ENCODE assay signal across 10 mouse cellular contexts in genomic region chr2:25110505-25111183, GRCm38 (mm10). TPM values are rescaled to one million over a fixed set of nuclear protein-coding genes. Genes with fewer than 3 reads are reported as not detected.
DNase-seq lines count a peak whose midpoint lies in the region; ATAC-seq and TF ChIP-seq lines count a peak whose summit lies in the region.
"Had no signal": no experiment of that assay in that cellular context is flagged by ENCODE, and none has a peak within 500 bp of the region (broad histone marks: within the 10 kb centered on the region; RNA-seq: fewer than 3 reads in every experiment).

No protein-coding gene starts in this region.

- no peak overlapping the region for H3K9ac ChIP-seq in lung, embryonic 15.5 days

- no peak for ATAC-seq in lung, embryonic 15.5 days (ENCODE audit: borderline replicate concordance, extremely low read depth, low FRiP score, low TSS enrichment)

- H3K4me3 ChIP-seq in lung, embryonic 15.5 days: no peak overlapping the region
- H3K4me3 ChIP-seq in embryonic facial prominence, embryonic 10.5 days: no peak overlapping the region
- H3K4me3 ChIP-seq in myocyte: no peak overlapping the region

- H3K36me3 ChIP-seq in lung, embryonic 15.5 days: no peaks in the 10 kb centered on the region
- H3K36me3 ChIP-seq in embryonic facial prominence, embryonic 10.5 days (replicated peaks): no peaks in the 10 kb centered on the region
- no peaks in the 10 kb centered on the region for H3K36me3 ChIP-seq in myocyte (ENCODE audit: control insufficient read depth, insufficient read depth)

- no peaks in the 10 kb centered on the region for H3K9me3 ChIP-seq in lung, embryonic 15.5 days
- no peaks in the 10 kb centered on the region for H3K9me3 ChIP-seq in embryonic facial prominence, embryonic 10.5 days

- H3K27me3 ChIP-seq in lung, embryonic 15.5 days: no peaks in the 10 kb centered on the region
- H3K27me3 ChIP-seq in embryonic facial prominence, embryonic 10.5 days (replicated peaks; ENCODE audit: low read depth, poor library complexity, severe bottlenecking): no peaks in the 10 kb centered on the region
- no peaks in the 10 kb centered on the region for H3K27me3 ChIP-seq in myocyte (ENCODE audit: control insufficient read depth, insufficient read depth, insufficient read length)

- H3K4me1 ChIP-seq in lung, embryonic 15.5 days: peaks cover 13% of the 10 kb centered on the region; the same call in 1 of the 2 replicates
- H3K4me1 ChIP-seq in embryonic facial prominence, embryonic 10.5 days: peaks cover 16% of the 10 kb centered on the region

- H3K4me2 ChIP-seq in lung, embryonic 15.5 days: no peak overlapping the region
- H3K4me2 ChIP-seq in myocyte (ENCODE audit: low read depth): peak overlapping the region; percentile 47

- H3ac ChIP-seq in myocyte (ENCODE audit: control insufficient read depth, insufficient read length): no peak overlapping the region

- DNase-seq in lung, postnatal 25 days (ENCODE audit: low spot score): no peak
- DNase-seq in embryonic facial prominence, embryonic 10.5 days (ENCODE audit: low spot score): no peak
- DNase-seq in kidney, adult 8-10 months: peak; percentile 81 to 86
- no peak for DNase-seq in urinary bladder, postnatal 36 days (ENCODE audit: low spot score in 2 of 2)
- DNase-seq in thymus, postnatal 25 days: no peak
- DNase-seq in testis, postnatal 10 days (ENCODE audit: low spot score): no peak
- DNase-seq: right cerebral cortex, adult 18-20 months had no signal

- H3K79me2 ChIP-seq in myocyte (ENCODE audit: control insufficient read depth, insufficient read depth): no peaks in the 10 kb centered on the region

- no peak for TF ChIP-seq POLR2A in myocyte (IDR thresholded peaks at IDR 0.05; ENCODE audit: insufficient read length, low read depth)

- peak overlapping the region; percentile 85 for H3K27ac ChIP-seq in lung, embryonic 15.5 days
- H3K27ac ChIP-seq in embryonic facial prominence, embryonic 10.5 days (replicated peaks): peak overlapping the region; percentile 44

TF ChIP-seq in myocyte, 11 proteins besides CTCF, POLR2A, EP300 and RAD21:
- TF ChIP-seq MAX (IDR thresholded peaks at IDR 0.05; ENCODE audit: low read depth): no peak
- TF ChIP-seq E2F4 (IDR thresholded peaks at IDR 0.05; ENCODE audit: insufficient read depth): no peak
- peak in 1 of 3 experiments; percentile 18 for TF ChIP-seq MYOG (IDR thresholded peaks at IDR 0.05; ENCODE audit: control insufficient read depth in 1 of 3, insufficient read depth in 1 of 3, insufficient read length in 2 of 3, low read depth in 2 of 3)

RNA-seq across cellular contexts. Expression of gene Noxa1, which starts 15.7 kb away (rescaled TPM):
- polyA plus RNA-seq in lung, embryonic 15.5 days (2015; fragmentation: Nextera tagmentation; extraction: Ambion mirVana): 1.0 and 1.1 TPM in 2 replicates
- polyA plus RNA-seq in embryonic facial prominence, embryonic 10.5 days (2016; fragmentation: Nextera tagmentation; extraction: Ambion mirVana): 0.21 and 0.24 TPM in 2 replicates
- not detected for polyA plus RNA-seq in myocyte (2012; fragmentation: generic; extraction: Trizol)
- polyA plus RNA-seq: embryonic facial prominence, embryonic 11.5 days had no signal

RNA-seq across cellular contexts. Expression of gene Entpd8, which starts 30.5 kb away (rescaled TPM):
- 0.31 and 0.52 TPM in 2 replicates for polyA plus RNA-seq in lung, embryonic 15.5 days (2015; fragmentation: Nextera tagmentation; extraction: Ambion mirVana)
- polyA plus RNA-seq in embryonic facial prominence, embryonic 10.5 days (2016; fragmentation: Nextera tagmentation; extraction: Ambion mirVana): not detected in 2 replicates
- polyA plus RNA-seq in myocyte (2012; fragmentation: generic; extraction: Trizol): not detected
- polyA plus RNA-seq: embryonic facial prominence, embryonic 11.5 days had no signal

RNA-seq across cellular contexts. Expression of gene Nsmf, which starts 56.5 kb away (rescaled TPM):
- 67.3 and 71.1 TPM in 2 replicates for polyA plus RNA-seq in lung, embryonic 15.5 days (2015; fragmentation: Nextera tagmentation; extraction: Ambion mirVana)
- polyA plus RNA-seq in embryonic facial prominence, embryonic 10.5 days (2016; fragmentation: Nextera tagmentation; extraction: Ambion mirVana): 67.3 and 68.6 TPM in 2 replicates
- 33.7 TPM for polyA plus RNA-seq in myocyte (2012; fragmentation: generic; extraction: Trizol)

Comparison
In these comparisons a context has a peak if more than half of its experiments do, and no peak if none do; other contexts are left out.
1. DNase-seq: peak in kidney, adult 8-10 months (2 of 2); none in lung, postnatal 25 days (single experiment), embryonic facial prominence, embryonic 10.5 days (single experiment), urinary bladder, postnatal 36 days (0 of 2), thymus, postnatal 25 days (single experiment) and testis, postnatal 10 days (single experiment).